Mouse (Mus musculus): ENCODE measurements around the gene Ascl2.

Ascl2 gene

GRCm38 (mm10) chr7:143002679-143003078 is 33.6 kb upstream of the Ascl2 start:
- no peak for DNase-seq (ENCODE audit: low spot score in 2 of 2)

GRCm38 (mm10) chr7:142997403-142998150 is 28.5 kb upstream of the Ascl2 start:
- no peak for DNase-seq (ENCODE audit: low spot score in 2 of 2)

- DNase-seq (ENCODE audit: low spot score in 2 of 2): no peak
Measured at GRCm38 (mm10) chr7:142996998-142997397, 27.9 kb upstream of the Ascl2 start.

GRCm38 (mm10) chr7:142995630-142996338 is 26.7 kb upstream of the Ascl2 start:
- no peak for DNase-seq (ENCODE audit: low spot score in 2 of 2)

GRCm38 (mm10) chr7:142995004-142995403 is 25.9 kb upstream of the Ascl2 start:
- no peak for DNase-seq (ENCODE audit: low spot score in 2 of 2)

- DNase-seq (ENCODE audit: low spot score in 2 of 2): no peak
Measured at GRCm38 (mm10) chr7:142987718-142988117, 18.7 kb upstream of the Ascl2 start.

- DNase-seq (ENCODE audit: low spot score in 2 of 2): no peak
Measured at GRCm38 (mm10) chr7:142985146-142985545, 16.1 kb upstream of the Ascl2 start.

- DNase-seq (ENCODE audit: low spot score in 2 of 2): no peak
Measured at GRCm38 (mm10) chr7:142981908-142982307, 12.8 kb upstream of the Ascl2 start.

- DNase-seq (ENCODE audit: low spot score in 2 of 2): peak in 1 of 2 experiments; percentile 62
Measured at GRCm38 (mm10) chr7:142967884-142968808, 918 bp downstream of the Ascl2 start.

- DNase-seq (ENCODE audit: low spot score in 2 of 2): no peak
Measured at GRCm38 (mm10) chr7:142967414-142967883, 1.6 kb downstream of the Ascl2 start.

- no peak for DNase-seq (ENCODE audit: low spot score in 2 of 2)
Measured at GRCm38 (mm10) chr7:142959752-142960151, 9.3 kb downstream of the Ascl2 start.

GRCm38 (mm10) chr7:142958817-142959216 is 10.2 kb downstream of the Ascl2 start:
- no peak for DNase-seq (ENCODE audit: low spot score in 2 of 2)

- DNase-seq (ENCODE audit: low spot score in 2 of 2): no peak
Measured at GRCm38 (mm10) chr7:142956018-142956417, 13.0 kb downstream of the Ascl2 start.

- DNase-seq (ENCODE audit: low spot score in 2 of 2): no peak
Measured at GRCm38 (mm10) chr7:142949568-142949967, 19.5 kb downstream of the Ascl2 start.

- DNase-seq (ENCODE audit: low spot score in 2 of 2): no peak
Measured at GRCm38 (mm10) chr7:142937631-142938030, 31.4 kb downstream of the Ascl2 start.

- no peak for DNase-seq (ENCODE audit: low spot score in 2 of 2)
Measured at GRCm38 (mm10) chr7:142935708-142936107, 33.4 kb downstream of the Ascl2 start.

GRCm38 (mm10) chr7:142932469-142932868 is 36.6 kb downstream of the Ascl2 start:
- DNase-seq (ENCODE audit: low spot score in 2 of 2): no peak

GRCm38 (mm10) chr7:142931028-142931427 is 38.0 kb downstream of the Ascl2 start, which contains the start of gene Th:
Gene Th (minus strand): TSS chr7:142931128.
- DNase-seq (ENCODE audit: low spot score in 2 of 2): no peak

- DNase-seq (ENCODE audit: low spot score in 2 of 2): no peak
Measured at GRCm38 (mm10) chr7:142929516-142929915, 39.5 kb downstream of the Ascl2 start.

- no peak for DNase-seq (ENCODE audit: low spot score in 2 of 2)
Measured at GRCm38 (mm10) chr7:142927293-142927692, 41.8 kb downstream of the Ascl2 start.

GRCm38 (mm10) chr7:142918641-142919628 is 50.1 kb downstream of the Ascl2 start:
- DNase-seq (ENCODE audit: low spot score in 2 of 2): peak; percentile 38 to 88
